Mouse (Mus musculus): ENCODE results near the gene Myo9b.
A peak's percentile ranks its signal among the peaks of the same experiment; 100 is the strongest.

Myo9b gene

GRCm38 (mm10) chr8:71366771-71367528 is 94.4 kb downstream of the Myo9b start, which contains the start of gene Use1:
Gene Use1 (plus strand): TSS chr8:71366848.
- peak; percentile 97 to 99 for DNase-seq (ENCODE audit: inconsistent age in 2 of 2, low spot score in 1 of 2)

- DNase-seq (ENCODE audit: inconsistent age in 2 of 2, low spot score in 1 of 2) = peak in 1 of 2 experiments; percentile 68
These were observed 95.1 kb downstream of the Myo9b start for GRCm38 (mm10) chr8:71367529-71368176.

GRCm38 (mm10) chr8:71368366-71368765 is 95.9 kb downstream of the Myo9b start:
- DNase-seq (ENCODE audit: inconsistent age in 2 of 2, low spot score in 1 of 2) = peak; percentile 53 to 68

- DNase-seq (ENCODE audit: inconsistent age in 2 of 2, low spot score in 1 of 2) = peak; percentile 27 to 46
These were observed 96.7 kb downstream of the Myo9b start for GRCm38 (mm10) chr8:71369040-71369718.

GRCm38 (mm10) chr8:71370711-71371235 is 98.3 kb downstream of the Myo9b start:
- DNase-seq (ENCODE audit: inconsistent age in 2 of 2, low spot score in 1 of 2) = peak in 1 of 2 experiments; percentile 73

- peak; percentile 99 for DNase-seq (ENCODE audit: inconsistent age in 2 of 2, low spot score in 1 of 2)
These were observed 98.8 kb downstream of the Myo9b start, which contains the start of gene Ocel1 for GRCm38 (mm10) chr8:71371236-71371848. Gene Ocel1 (plus strand): TSS chr8:71371298.

GRCm38 (mm10) chr8:71372427-71372826 is 99.9 kb downstream of the Myo9b start:
- peak; percentile 56 to 64 for DNase-seq (ENCODE audit: inconsistent age in 2 of 2, low spot score in 1 of 2)

GRCm38 (mm10) chr8:71373000-71373399 is 100.5 kb downstream of the Myo9b start:
- no peak for DNase-seq (ENCODE audit: inconsistent age in 2 of 2, low spot score in 1 of 2)

GRCm38 (mm10) chr8:71374616-71375206 is 102.2 kb downstream of the Myo9b start:
- DNase-seq (ENCODE audit: inconsistent age in 2 of 2, low spot score in 1 of 2) = peak; percentile 49 to 68

GRCm38 (mm10) chr8:71375581-71376422 is 103.3 kb downstream of the Myo9b start:
- DNase-seq (ENCODE audit: inconsistent age in 2 of 2, low spot score in 1 of 2) = peak; percentile 86 to 92

GRCm38 (mm10) chr8:71376423-71377030 is 104.0 kb downstream of the Myo9b start:
- peak; percentile 33 to 57 for DNase-seq (ENCODE audit: inconsistent age in 2 of 2, low spot score in 1 of 2)

GRCm38 (mm10) chr8:71379008-71379407 is 106.5 kb downstream of the Myo9b start:
- DNase-seq (ENCODE audit: inconsistent age in 2 of 2, low spot score in 1 of 2) = no peak

- peak; percentile 38 to 46 for DNase-seq (ENCODE audit: inconsistent age in 2 of 2, low spot score in 1 of 2)
These were observed 107.1 kb downstream of the Myo9b start for GRCm38 (mm10) chr8:71379512-71380075.

- peak; percentile 56 to 80 for DNase-seq (ENCODE audit: inconsistent age in 2 of 2, low spot score in 1 of 2)
These were observed 108.0 kb downstream of the Myo9b start for GRCm38 (mm10) chr8:71380178-71381171.

GRCm38 (mm10) chr8:71381421-71381970 is 109.0 kb downstream of the Myo9b start, which contains the start of gene Nr2f6:
Gene Nr2f6 (minus strand): TSS chr8:71381960.
- DNase-seq (ENCODE audit: inconsistent age in 2 of 2, low spot score in 1 of 2) = peak; percentile 82 to 96

GRCm38 (mm10) chr8:71381971-71382961 is 109.8 kb downstream of the Myo9b start:
- DNase-seq (ENCODE audit: inconsistent age in 2 of 2, low spot score in 1 of 2) = peak; percentile 87 to 93

All from adrenal gland, adult (tissue).